Mouse (Mus musculus) brown adipose tissue, adult 24 weeks (tissue): ENCODE results near the gene Tmtc2. TPM values are rescaled to one million over a fixed set of nuclear protein-coding genes. Genes with fewer than 3 reads are reported as not detected.

Experiments
- H3K27ac ChIP-seq: fragments of 200-500 bp; replicated peaks from 2 replicates; pipeline ENCODE4 v1.5.1; 2012; ENCODE audit warnings: low read depth, mild to moderate bottlenecking, low read length
- H3K4me1 ChIP-seq: fragments of 200-500 bp; 2 replicates; pipeline ENCODE4 v1.6.1; 2012; ENCODE audit warnings: low read length, mixed read lengths; ENCODE audit not compliant: control insufficient read depth, insufficient read depth, insufficient read length
- H3K4me3 ChIP-seq: fragments of 200-500 bp; 2 replicates; pipeline ENCODE4 v1.5.1; 2012; ENCODE audit warnings: low read depth, mild to moderate bottlenecking, low read length, moderate library complexity; ENCODE audit not compliant: insufficient read depth
- polyA plus RNA-seq: library from polyadenylated mRNA; stranded (reverse); fragments of >200 nt; gene quantifications from 2 replicates; pipeline ENCODE4 v1.2.4, GENCODE M21; 2012; ENCODE audit not compliant: missing spikeins, insufficient read depth, insufficient read length

The Tmtc2 gene
- polyA plus RNA-seq, 1 experiment, result 1.1 TPM

DNA sequence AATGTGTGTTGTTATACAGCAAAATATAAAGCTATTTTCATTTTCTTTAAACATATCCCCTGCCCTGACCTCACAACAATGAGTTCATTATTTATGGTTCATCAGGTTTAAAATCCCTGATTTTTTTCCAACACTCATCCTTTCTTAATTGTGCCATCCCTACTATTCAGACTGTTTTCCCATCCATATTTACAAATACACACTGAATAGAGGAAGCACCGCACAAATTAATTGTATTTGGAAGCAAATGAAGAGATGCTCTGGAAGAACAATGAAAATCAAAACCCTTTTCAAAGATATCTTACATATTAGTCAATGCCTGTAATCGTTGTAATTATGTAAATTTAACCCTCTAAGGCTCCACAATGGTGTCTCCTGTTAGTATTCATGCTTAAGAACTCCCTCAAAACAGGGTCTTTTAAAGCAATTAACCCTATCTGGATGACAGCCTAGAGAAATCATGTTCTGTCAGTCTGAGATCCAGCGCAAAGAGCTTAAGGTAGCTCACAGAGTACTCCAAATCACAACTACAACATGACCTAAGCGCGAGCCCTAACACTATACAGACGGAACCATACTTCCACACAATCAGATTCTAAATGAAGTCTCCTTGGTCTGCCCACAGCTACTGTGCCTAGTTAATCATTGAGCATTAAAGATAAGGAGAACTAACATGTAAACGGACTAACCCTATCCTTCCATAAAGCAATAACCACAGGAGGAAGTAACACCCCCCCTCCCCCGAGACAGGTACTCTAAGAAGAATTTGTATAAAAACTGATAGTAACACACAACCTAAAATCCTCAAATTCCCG, 43.0 kb downstream of the Tmtc2 start:
- no peaks in the 10 kb centered on the region for H3K4me1 ChIP-seq
- no peak overlapping the region for H3K4me3 ChIP-seq
- no peak overlapping the region for H3K27ac ChIP-seq

DNA sequence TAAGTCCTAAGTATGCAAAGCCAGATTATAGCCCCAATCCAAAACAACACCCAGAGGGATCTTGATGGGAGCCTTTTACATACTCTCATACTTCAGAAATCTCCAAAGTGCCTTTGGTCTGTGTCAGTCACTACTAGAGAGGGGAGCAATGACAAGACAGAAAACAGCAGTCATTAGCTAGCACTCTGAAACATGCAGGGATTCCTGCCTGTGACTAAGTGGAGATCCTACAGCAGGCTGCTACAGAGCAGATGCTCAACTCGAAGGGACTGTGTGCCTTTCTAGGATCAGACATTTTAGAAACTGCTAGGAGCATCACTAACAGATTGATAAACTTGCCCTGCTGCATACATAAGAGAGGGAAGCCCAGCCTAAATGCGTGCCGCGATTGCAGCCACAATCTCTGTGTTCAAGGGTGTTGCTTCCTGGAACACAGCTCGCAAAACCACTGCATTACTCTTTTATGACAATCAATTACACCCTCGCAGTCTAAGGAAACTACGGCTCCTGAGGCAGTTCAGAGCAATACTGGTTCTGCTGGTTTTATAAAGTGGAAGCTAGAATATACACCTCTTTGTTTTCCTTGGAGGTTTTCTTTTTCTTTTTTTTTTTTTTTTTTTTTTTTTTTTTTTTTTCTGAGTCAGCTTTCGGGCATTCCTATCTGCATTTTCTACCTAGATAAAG, 50.7 kb downstream of the Tmtc2 start:
- peaks cover 6% of the 10 kb centered on the region; the same call in 1 of the 2 replicates for H3K4me1 ChIP-seq
- no peak overlapping the region for H3K4me3 ChIP-seq
- H3K27ac ChIP-seq, result no peak overlapping the region

DNA sequence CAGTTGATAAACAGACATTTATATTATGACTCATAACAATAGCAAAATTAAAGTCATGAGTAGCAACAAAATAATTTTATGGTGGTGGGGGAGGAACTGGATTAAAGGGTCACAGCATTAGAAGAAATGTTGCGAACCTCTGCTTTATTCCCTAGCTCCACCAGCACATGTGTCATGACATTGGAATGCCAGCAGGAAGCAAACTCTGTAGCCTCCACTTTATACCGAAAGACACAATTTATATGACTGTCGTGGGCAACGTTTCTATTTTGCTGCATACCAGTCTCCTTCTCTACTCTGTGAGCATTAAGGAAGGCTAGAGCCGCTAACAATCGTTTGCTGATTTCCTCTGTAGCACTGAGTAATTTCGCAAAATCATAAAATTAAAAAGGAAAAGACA, 51.8 kb downstream of the Tmtc2 start:
- Histone ChIP-seq H3K4me1 (peaks cover 6% of the 10 kb centered on the region; the same call in 1 of the 2 replicates), H3K4me3 (no peak overlapping the region), H3K27ac (no peak overlapping the region)

DNA sequence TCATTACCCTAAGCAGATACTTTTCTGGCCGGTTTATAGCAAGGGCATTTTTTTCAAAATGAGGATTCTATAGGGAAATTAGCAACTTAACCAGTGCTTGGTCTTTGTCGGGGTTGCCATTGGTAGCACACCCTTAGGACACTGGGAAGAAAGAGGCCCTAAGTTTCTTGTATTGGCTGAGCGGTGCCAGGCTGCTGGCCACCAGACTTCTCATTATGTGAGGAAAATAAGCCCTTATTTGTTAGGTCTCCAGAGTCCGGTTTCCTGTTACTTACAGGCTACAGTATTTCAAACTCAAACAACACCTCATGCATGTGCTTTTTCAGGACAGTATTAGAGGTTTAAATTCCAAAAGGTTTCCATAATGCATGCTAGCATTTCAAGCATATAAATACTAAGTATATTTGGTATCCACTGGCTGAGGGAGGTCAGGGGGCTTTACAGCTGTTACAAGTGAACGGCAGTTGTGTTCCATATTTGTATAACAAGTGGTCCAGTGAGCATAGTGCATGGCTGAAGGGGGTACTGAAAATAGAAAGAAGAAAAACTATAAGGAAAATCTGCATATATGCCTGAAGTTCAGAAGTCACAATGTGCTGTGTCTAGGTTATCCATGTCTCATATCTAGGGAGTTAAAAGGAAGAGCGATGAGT, 55.0 kb downstream of the Tmtc2 start:
- Histone ChIP-seq H3K4me3 (no peak overlapping the region), H3K27ac (no peak overlapping the region), H3K4me1 (peaks cover 6% of the 10 kb centered on the region; the same call in 1 of the 2 replicates)

DNA sequence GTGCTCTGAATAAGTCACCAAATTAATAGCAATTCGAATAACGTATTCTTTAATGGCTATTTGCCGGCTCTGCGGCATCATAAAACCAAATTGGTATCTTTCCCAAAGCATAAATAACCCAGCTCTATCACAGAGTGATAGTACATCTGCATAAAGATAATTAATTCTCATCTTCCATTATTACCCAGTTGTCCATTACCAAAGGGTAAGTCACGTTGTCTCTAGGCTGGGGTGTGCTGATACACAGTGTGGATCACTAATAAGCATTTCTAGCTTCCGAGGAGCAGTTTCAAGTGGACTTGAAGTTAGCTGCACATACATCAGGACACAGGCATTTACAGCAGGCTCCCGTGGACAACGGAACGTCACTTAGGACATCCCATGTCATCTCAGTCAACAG, 56.1 kb downstream of the Tmtc2 start:
- H3K4me1 ChIP-seq, result peaks cover 2% of the 10 kb centered on the region; the same call in 1 of the 2 replicates
- no peak overlapping the region for H3K27ac ChIP-seq
- H3K4me3 ChIP-seq, result no peak overlapping the region

DNA sequence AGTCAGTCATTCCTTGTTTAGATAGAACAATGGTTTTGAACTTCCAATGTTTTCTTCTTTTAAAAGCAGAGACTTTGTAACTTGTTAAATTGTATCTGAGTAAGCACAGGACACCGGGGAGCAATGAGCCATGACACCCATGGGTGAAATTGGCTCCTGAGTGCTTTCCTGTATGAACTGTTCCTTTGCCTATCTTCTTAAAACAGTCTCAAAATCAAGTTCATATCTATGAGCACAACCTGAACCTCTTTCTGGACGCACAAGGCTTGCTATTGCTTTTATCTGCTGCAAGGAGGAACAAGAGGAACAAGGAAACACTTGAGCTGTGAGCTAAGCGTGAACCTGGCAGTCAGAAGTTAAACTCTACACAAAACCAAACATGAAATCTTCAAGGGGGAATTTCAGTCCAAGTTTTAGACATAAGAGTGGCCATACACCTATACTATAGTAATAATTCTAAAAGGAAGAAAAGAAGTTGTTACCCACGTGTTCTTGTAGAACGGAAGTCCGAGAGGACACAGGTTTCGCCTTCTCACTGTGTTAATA, 60.4 kb downstream of the Tmtc2 start:
- Histone ChIP-seq H3K4me3 (no peak overlapping the region), H3K27ac (no peak overlapping the region), H3K4me1 (no peaks in the 10 kb centered on the region)

DNA sequence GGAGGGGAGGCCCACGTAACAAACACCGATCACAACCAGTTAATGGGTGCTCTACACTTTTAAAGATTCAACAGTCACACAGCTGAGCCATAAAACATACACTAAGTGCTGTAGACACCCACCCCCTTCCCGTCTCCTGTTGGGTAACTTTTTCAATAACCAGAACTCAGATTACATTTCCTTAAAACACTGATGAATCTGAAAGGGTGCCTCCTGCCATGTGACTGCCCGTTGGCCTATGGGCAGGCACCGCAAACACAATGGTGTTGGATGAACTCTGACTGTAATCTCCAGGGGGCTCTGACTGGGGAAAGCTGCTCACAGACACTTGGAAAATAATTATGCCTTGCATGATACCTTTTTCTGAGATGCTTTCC, 64.4 kb downstream of the Tmtc2 start:
- Histone ChIP-seq H3K4me1 (no peaks in the 10 kb centered on the region), H3K27ac (no peak overlapping the region), H3K4me3 (0 out of 2 replicates have a peak overlapping the region, but pooled peaks have one; percentile 3)

DNA sequence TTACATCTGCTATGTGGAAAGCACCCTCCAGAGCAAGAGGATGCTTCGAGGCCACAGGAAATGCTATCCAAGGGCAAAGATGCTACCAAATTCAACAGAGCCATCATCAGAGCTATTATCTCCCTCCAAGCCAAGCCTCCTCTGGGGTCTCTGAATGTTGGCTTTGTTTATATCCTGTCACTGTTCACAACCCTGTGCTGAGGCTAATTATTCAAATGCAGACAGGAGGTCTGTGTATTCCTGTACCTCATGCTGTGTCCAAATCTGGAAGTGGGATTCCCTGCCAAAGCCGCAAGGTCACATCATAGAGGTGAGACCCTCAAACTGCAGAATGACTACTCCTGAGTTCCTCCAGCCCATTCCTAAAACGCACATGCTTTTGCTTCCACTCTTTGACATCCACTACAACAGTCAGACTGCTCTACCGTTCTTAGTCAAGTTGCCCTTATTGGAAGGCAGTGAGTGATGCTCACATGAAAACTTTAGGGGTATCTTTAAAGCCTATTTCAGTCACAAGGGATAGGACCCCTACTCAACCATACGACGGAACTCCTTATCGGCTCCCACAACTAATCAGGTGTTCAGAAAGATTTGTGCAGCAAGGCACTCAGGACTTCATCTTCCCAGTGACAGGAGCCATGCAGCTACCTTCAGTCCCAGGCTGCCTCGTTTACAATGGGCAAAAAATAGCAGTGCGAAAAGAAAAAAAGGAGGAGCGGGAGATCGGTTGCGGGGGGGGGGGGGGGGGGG, 64.9 kb downstream of the Tmtc2 start:
- Histone ChIP-seq H3K27ac (no peak overlapping the region), H3K4me3 (no peak overlapping the region), H3K4me1 (no peaks in the 10 kb centered on the region)

DNA sequence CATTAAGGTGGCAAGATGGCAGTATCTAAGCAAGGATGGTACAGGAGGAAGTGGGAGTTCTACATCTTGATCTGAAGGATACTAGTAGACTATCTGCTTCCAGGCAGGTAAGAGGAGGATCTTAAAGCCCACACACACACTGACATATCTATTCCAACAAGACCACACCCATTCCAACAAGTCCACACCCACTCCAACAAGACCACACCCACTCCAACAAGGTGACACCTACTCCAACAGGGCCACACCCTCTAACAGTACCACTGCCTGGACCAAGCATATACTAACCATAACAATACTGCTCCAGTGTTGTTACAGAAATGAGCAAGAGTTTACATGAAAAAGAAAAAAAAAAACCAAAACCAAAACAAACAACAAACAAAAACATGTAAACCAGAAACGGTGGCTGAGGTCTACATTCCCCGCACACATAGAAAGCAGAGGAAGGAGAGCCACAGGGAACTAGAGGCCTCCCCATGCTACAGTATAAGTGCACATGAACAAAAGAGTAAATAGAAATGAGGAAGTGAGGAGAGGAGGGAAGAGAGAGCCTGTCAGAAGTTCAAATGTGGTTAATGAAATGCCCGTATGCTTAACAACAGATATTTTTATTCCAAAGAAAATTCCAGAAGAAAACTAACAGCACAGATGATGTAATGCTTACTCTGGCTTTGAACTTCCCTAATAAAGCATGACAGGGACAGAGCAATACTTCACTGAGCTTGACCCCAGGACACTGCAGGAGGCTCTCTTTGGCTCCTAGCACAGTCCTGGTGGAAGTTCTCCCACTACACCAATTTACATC, 66.1 kb downstream of the Tmtc2 start:
- no peak overlapping the region for H3K4me3 ChIP-seq
- H3K4me1 ChIP-seq, result no peaks in the 10 kb centered on the region
- no peak overlapping the region for H3K27ac ChIP-seq

DNA sequence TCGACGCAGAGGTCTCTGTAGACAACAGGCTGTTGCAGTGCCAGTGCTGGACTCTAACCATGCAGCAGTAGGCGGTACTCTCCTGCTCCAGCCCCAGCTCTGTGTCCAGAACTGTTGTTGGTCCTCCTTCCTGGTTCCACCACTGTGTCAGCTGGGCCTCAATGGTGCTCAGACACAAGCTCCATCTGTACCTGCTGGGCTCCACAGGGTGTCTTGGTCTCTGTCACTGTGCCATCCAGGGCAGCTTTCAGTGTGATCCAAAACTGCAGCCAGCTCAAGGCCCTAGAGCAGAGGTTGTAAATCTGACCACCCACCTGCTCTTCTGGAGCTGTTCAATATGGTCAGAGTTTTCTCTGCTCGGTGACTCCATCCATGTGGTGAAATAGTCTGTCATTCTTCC, 68.2 kb downstream of the Tmtc2 start:
- Histone ChIP-seq H3K4me1 (no peaks in the 10 kb centered on the region), H3K27ac (no peak overlapping the region), H3K4me3 (no peak overlapping the region)

DNA sequence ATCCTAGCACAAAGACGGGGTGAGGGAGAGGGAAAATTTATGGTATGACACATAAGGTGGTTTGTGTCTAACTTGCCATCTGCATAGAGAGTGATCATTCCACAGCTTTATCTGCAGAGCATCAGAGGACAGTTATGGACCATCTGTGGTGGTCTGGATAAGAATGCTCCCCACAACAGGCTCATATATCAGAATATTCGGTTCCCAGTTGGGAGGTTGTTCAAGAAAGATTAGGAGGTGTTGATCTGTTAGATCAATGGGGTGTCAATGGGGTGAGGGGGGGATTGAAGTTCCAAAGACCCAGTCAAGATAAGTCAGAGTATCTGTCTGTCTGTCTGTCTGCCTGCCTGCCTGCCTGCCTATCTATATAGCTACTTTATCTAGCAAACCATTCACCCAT, 69.8 kb downstream of the Tmtc2 start:
- Histone ChIP-seq H3K4me1 (peaks cover 6% of the 10 kb centered on the region; the same call in 1 of the 2 replicates), H3K27ac (no peak overlapping the region), H3K4me3 (no peak overlapping the region)

DNA sequence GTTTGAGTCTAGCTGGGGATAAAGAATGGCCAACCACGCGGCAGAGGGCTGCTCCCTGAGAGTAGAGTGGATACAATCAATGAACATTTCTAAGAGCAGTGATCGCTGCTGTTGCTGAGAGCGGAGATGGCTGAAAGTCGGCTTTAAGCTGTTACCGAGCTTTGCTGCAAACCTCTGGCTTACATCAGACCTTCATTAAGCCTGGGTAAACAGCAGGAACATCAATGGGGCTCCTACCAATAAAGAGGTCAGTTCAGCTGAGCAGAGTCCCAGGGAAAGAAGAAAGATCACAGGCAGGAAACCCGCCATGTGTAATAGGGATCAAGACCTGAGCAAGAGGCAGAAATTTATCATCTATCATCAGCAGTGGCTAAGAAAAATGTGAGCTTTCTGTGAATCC, 72.5 kb downstream of the Tmtc2 start:
- Histone ChIP-seq H3K4me1 (peaks cover 9% of the 10 kb centered on the region; the same call in 1 of the 2 replicates), H3K4me3 (no peak overlapping the region), H3K27ac (no peak overlapping the region)

DNA sequence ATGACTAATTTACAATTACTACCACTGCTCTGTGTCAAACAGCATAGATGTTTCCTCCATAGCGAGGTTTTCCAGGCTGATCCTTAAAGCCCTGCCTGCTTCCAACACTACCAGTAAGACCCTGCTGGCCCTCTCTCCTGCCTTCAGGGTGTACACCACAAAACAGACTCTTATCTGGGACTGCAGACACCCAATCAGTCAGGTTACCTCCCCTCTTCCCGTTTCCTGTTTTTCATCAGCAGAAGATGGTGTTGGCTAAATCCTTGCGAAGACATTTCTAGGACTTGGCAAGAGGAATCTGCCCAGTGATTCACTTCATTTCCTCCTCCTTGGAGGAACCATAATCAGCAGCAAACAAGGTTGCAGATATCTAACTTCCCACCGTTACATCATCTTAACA, 73.8 kb downstream of the Tmtc2 start:
- Histone ChIP-seq H3K4me3 (no peak overlapping the region), H3K27ac (peak overlapping the region; percentile 42), H3K4me1 (peaks cover 10% of the 10 kb centered on the region; the same call in 1 of the 2 replicates)

DNA sequence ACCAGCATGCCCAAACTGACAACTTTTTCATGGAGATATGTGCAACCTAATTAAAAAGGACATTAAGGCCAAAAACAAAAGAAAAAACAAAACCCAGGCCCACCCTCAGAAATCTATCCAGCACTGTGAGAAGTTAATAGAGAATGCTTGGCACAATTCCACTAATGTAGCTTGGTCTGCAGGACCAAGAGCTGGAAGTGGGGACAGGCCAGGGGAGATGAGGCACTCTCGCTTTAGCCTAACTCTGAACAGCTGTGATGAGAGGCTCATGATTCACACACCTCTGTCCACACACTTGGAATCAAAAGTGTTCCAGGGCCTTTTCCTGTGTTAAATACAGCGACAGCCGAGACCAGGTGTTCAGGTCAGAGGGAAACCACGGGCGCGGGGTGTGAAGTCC, 79.0 kb downstream of the Tmtc2 start:
- Histone ChIP-seq H3K27ac (no peak overlapping the region), H3K4me3 (no peak overlapping the region), H3K4me1 (peaks cover 10% of the 10 kb centered on the region; the same call in 1 of the 2 replicates)
